ENCODE assay signal across 15 mouse cellular contexts in genomic region chr17:30866281-30866680, GRCm38 (mm10). TPM values are rescaled to one million over a fixed set of nuclear protein-coding genes. Genes with fewer than 3 reads are reported as not detected.
DNase-seq lines count a peak whose midpoint lies in the region; ATAC-seq and TF ChIP-seq lines count a peak whose summit lies in the region.
"Had no signal": no experiment of that assay in that cellular context is flagged by ENCODE, and none has a peak within 500 bp of the region (broad histone marks: within the 10 kb centered on the region; RNA-seq: fewer than 3 reads in every experiment).

No protein-coding gene starts in this region.

- DNase-seq in frontal cortex, adult 2 months (ENCODE audit: extremely low spot score in 1 of 2, low spot score in 1 of 2) = peak; percentile 11 to 22
- DNase-seq in left cerebral cortex, postnatal 14 days (ENCODE audit: low spot score in 2 of 2) = peak; percentile 35 to 66
- no peak for DNase-seq in left cerebral cortex, adult 11 months (ENCODE audit: low spot score)
- DNase-seq in right cerebral cortex, adult 2 months (ENCODE audit: low spot score in 2 of 2) = peak; percentile 22 to 26
- DNase-seq in right cerebral cortex, postnatal 25 days = no peak
- peak; percentile 44 for DNase-seq in brain, embryonic 14.5 days (ENCODE audit: low read depth)
- no peak for DNase-seq in cerebellum, postnatal 14 days
- DNase-seq: embryo, embryonic 11 days; gastrocnemius, postnatal 25 days; heart, postnatal 36 days had no signal

- TF ChIP-seq CTCF in brain, embryonic 14.5 days (IDR thresholded peaks at IDR 0.05; ENCODE audit: borderline replicate concordance, extremely low read depth, insufficient read depth, insufficient read length) = no peak

- TF ChIP-seq POLR2A in brain, embryonic 14.5 days (IDR thresholded peaks at IDR 0.05; ENCODE audit: borderline replicate concordance, extremely low read depth, insufficient read depth, insufficient read length, poor library complexity, severe bottlenecking) = no peak

- no peak for ATAC-seq in frontal cortex, adult (ENCODE audit: low TSS enrichment)
- ATAC-seq: CD4-positive, CD25-positive, alpha-beta regulatory T cell, adult 4 months; forebrain, embryonic 13.5 days had no signal

- intact Hi-C loops in left cerebral cortex, postnatal 14 days (cut with DNase I) = no loop called here

RNA-seq across cellular contexts. Expression of gene Glp1r, which starts 35.3 kb away (rescaled TPM):
- polyA plus RNA-seq in frontal cortex, adult 2 months (2012; rRNA removed) = 0.70 and 0.74 TPM in 2 replicates
- total RNA-seq in left cerebral cortex, postnatal 14 days (2021) = 1 to 10 TPM in 1 of 2 experiments, under 1 TPM in 1; 0.72 to 1.4 TPM
- 0.25 and 0.49 TPM in 2 replicates for polyA plus RNA-seq in brain, embryonic 14.5 days (2012; rRNA removed)
- total RNA-seq: gastrocnemius, adult 8-10 months; gastrocnemius, postnatal 25 days had no signal
- polyA plus RNA-seq: erythroblast, embryonic 14.5 days had no signal

Comparison
In these comparisons a context has a peak if more than half of its experiments do, and no peak if none do; other contexts are left out.
1. DNase-seq: peak in frontal cortex, adult 2 months (2 of 2), left cerebral cortex, postnatal 14 days (2 of 2), right cerebral cortex, adult 2 months (2 of 2) and brain, embryonic 14.5 days (single experiment); none in left cerebral cortex, adult 11 months (single experiment), right cerebral cortex, postnatal 25 days (single experiment) and cerebellum, postnatal 14 days (0 of 2).